Mouse (Mus musculus) bone marrow macrophage, adult 2 months (primary cell): ENCODE results near the gene Fntb.

ENCODE experiments used
- CTCF ChIP-seq: IDR thresholded peaks from 2 replicates; pipeline ENCODE4 v1.5.1; 2012; ENCODE audit warnings: low read depth, mild to moderate bottlenecking, low read length, moderate library complexity
- POLR2A ChIP-seq: IDR thresholded peaks from 2 replicates; pipeline ENCODE4 v1.6.1; 2012; ENCODE audit warnings: mild to moderate bottlenecking, low read depth, low read length, borderline replicate concordance

GRCm38 (mm10) chr12:76965089-76965488 is 199.7 kb downstream of the Fntb start:
- TF ChIP-seq CTCF (no peak), POLR2A (no peak)
